Mouse (Mus musculus) spleen, adult 2 months (tissue): ENCODE results near the gene Gfpt2.

Source experiments
- CTCF ChIP-seq: fragments of 200-500 bp; IDR thresholded peaks from 2 replicates; pipeline ENCODE4 v1.5.1; 2011; ENCODE audit warnings: mild to moderate bottlenecking, inconsistent platforms; ENCODE audit not compliant: insufficient read depth, insufficient read length, insufficient replicate concordance; ENCODE audit errors: extremely low read depth
- POLR2A ChIP-seq: fragments of 200-500 bp; IDR thresholded peaks from 2 replicates; pipeline ENCODE4 v1.6.1; 2011; ENCODE audit warnings: low read depth, low read length, inconsistent platforms

GRCm38 (mm10) chr11:49764023-49764422 is 30.0 kb upstream of the Gfpt2 start:
- TF ChIP-seq CTCF (no peak), POLR2A (no peak)
